Mouse (Mus musculus) brain, embryonic 14.5 days (tissue): ENCODE data around the gene Lcp2. TPM values are rescaled to one million over a fixed set of nuclear protein-coding genes. Genes with fewer than 3 reads are reported as not detected.
"Not testable (repeated sequence)": the region's sequence is repeated elsewhere in the genome, so short reads cannot be mapped to it uniquely, and the experiment has no call there.

Experiments used
- DNase-seq: peaks from one replicate; pipeline ENCODE4 v3.0.0-alpha.2; 2011; ENCODE audit warnings: low read depth
- CTCF ChIP-seq: fragments of 200-500 bp; IDR thresholded peaks from 2 replicates; pipeline ENCODE4 v1.5.1; 2012; ENCODE audit warnings: inconsistent platforms, mild to moderate bottlenecking, moderate library complexity, borderline replicate concordance; ENCODE audit not compliant: insufficient read depth, insufficient read length; ENCODE audit errors: extremely low read depth
- POLR2A ChIP-seq: fragments of 200-500 bp; IDR thresholded peaks from 2 replicates; pipeline ENCODE4 v1.6.1; 2012; ENCODE audit warnings: mild to moderate bottlenecking, inconsistent platforms, borderline replicate concordance; ENCODE audit not compliant: poor library complexity, insufficient read depth, insufficient read length, severe bottlenecking; ENCODE audit errors: extremely low read depth
- polyA plus RNA-seq: library from polyadenylated mRNA; depleted of rRNA; stranded (reverse); fragments of >200 nt; gene quantifications from 2 replicates; pipeline ENCODE4 v1.2.3, GENCODE M21; 2012; rRNA removed

Lcp2 gene
- polyA plus RNA-seq, 1 experiment = 2.1 TPM

GRCm38 (mm10) chr11:34104919-34105318, 58.2 kb downstream of the Lcp2 start:
- peak; percentile 39 for DNase-seq
- no peak for TF ChIP-seq POLR2A
- no peak for TF ChIP-seq CTCF

GRCm38 (mm10) chr11:34109260-34109659, 62.5 kb downstream of the Lcp2 start:
- TF ChIP-seq CTCF = no peak
- TF ChIP-seq POLR2A = no peak
- DNase-seq = no peak

GRCm38 (mm10) chr11:34111940-34112339, 65.2 kb downstream of the Lcp2 start:
- DNase-seq = no peak
- TF ChIP-seq POLR2A (no peak), CTCF (no peak)

GRCm38 (mm10) chr11:34112781-34113380, 66.2 kb downstream of the Lcp2 start:
- TF ChIP-seq POLR2A (no peak), CTCF (no peak)
- DNase-seq = peak; percentile 94

- TF ChIP-seq CTCF (no peak), POLR2A (no peak)
- DNase-seq = no peak
These were observed 67.0 kb downstream of the Lcp2 start for GRCm38 (mm10) chr11:34113760-34114159.

GRCm38 (mm10) chr11:34116572-34117135, 69.9 kb downstream of the Lcp2 start:
- TF ChIP-seq POLR2A (no peak), CTCF (no peak)
- DNase-seq = no peak

- DNase-seq = no peak
- TF ChIP-seq POLR2A (no peak), CTCF (no peak)
These were observed 70.9 kb downstream of the Lcp2 start for GRCm38 (mm10) chr11:34117581-34117980.

GRCm38 (mm10) chr11:34118319-34118718, 71.6 kb downstream of the Lcp2 start:
- DNase-seq = no peak
- TF ChIP-seq POLR2A (no peak), CTCF (no peak)

- peak; percentile 68; the same call in 1 of the 2 replicates for TF ChIP-seq CTCF
- no peak for TF ChIP-seq POLR2A
- peak; percentile 90 for DNase-seq
These were observed 76.4 kb downstream of the Lcp2 start for GRCm38 (mm10) chr11:34123147-34123546.

GRCm38 (mm10) chr11:34124852-34125251, 78.1 kb downstream of the Lcp2 start:
- TF ChIP-seq CTCF = no peak
- no peak for DNase-seq

- not testable (repeated sequence) for DNase-seq
These were observed 79.0 kb downstream of the Lcp2 start for GRCm38 (mm10) chr11:34125727-34126126.

GRCm38 (mm10) chr11:34128412-34128811, 81.7 kb downstream of the Lcp2 start:
- no peak for DNase-seq
- TF ChIP-seq POLR2A = no peak
- no peak for TF ChIP-seq CTCF

- DNase-seq = peak; percentile 81
- TF ChIP-seq CTCF = no peak
- no peak for TF ChIP-seq POLR2A
These were observed 92.6 kb downstream of the Lcp2 start for GRCm38 (mm10) chr11:34139296-34139695.

Other genes starting within 250 kb of the Lcp2 start
- 0.09 and 0.23 TPM in 2 replicates for gene Kcnmb1, start 83.9 kb upstream of the Lcp2 start, polyA plus RNA-seq
- 39.8 and 56.6 TPM in 2 replicates for gene Kcnip1, start 53.8 kb upstream of the Lcp2 start, polyA plus RNA-seq
- gene 4930469K13Rik, start 51.6 kb downstream of the Lcp2 start, polyA plus RNA-seq = 0.26 TPM in 1 of 2 replicates, not detected in the other
- not detected in 2 replicates for gene Foxi1, start 161.2 kb downstream of the Lcp2 start, polyA plus RNA-seq